Mouse (Mus musculus) ES-Bruce4 (cell line): ENCODE measurements around the gene Tulp2. TPM values are rescaled to one million over a fixed set of nuclear protein-coding genes. Genes with fewer than 3 reads are reported as not detected.

Experiments
- H3K27ac ChIP-seq: 2 replicates; pipeline ENCODE4 v1.5.1; 2012; ENCODE audit warnings: low read length, inconsistent platforms; ENCODE audit not compliant: insufficient read depth
- H3K27me3 ChIP-seq: 2 replicates; pipeline ENCODE4 v1.6.1; 2012; ENCODE audit warnings: mild to moderate bottlenecking, low read length, inconsistent platforms; ENCODE audit not compliant: control insufficient read depth, poor library complexity, insufficient read depth, severe bottlenecking
- H3K36me3 ChIP-seq: 2 replicates; pipeline ENCODE4 v1.6.1; 2012; ENCODE audit warnings: inconsistent platforms, mild to moderate bottlenecking, low read length, moderate library complexity; ENCODE audit not compliant: control insufficient read depth, poor library complexity, insufficient read depth, severe bottlenecking
- H3K4me1 ChIP-seq: one replicate; pipeline ENCODE4 v1.8.1; 2011; ENCODE audit warnings: low read length; ENCODE audit not compliant: control insufficient read depth, insufficient read depth
- H3K4me3 ChIP-seq: 2 replicates; pipeline ENCODE4 v1.5.1; 2011; ENCODE audit warnings: low read depth, mild to moderate bottlenecking, low read length
- H3K9ac ChIP-seq: 2 replicates; pipeline ENCODE4 v1.6.1; 2012; ENCODE audit warnings: low read depth, mild to moderate bottlenecking, inconsistent platforms; ENCODE audit not compliant: poor library complexity, severe bottlenecking
- H3K9me3 ChIP-seq: replicated peaks from 2 replicates; pipeline ENCODE4 v1.6.1; 2012; ENCODE audit warnings: mild to moderate bottlenecking, low read length, inconsistent platforms; ENCODE audit not compliant: control insufficient read depth, poor library complexity, insufficient read depth, severe bottlenecking
- CTCF ChIP-seq: IDR thresholded peaks from one replicate; pipeline ENCODE4 v1.8.1; 2011; ENCODE audit warnings: low read depth, low read length
- EP300 ChIP-seq: IDR thresholded peaks from 2 replicates; pipeline ENCODE4 v1.6.1; 2011; ENCODE audit warnings: low read depth, low read length; ENCODE audit not compliant: insufficient read depth
- POLR2A ChIP-seq: IDR thresholded peaks from one replicate; pipeline ENCODE4 v1.8.1; 2011; ENCODE audit warnings: low read length; ENCODE audit not compliant: insufficient read depth
- polyA plus RNA-seq: library from polyadenylated mRNA; stranded (reverse); fragments of >200 nt; gene quantifications from 2 replicates; pipeline ENCODE4 v1.2.4, GENCODE M21; 2011; ENCODE audit warnings: low read depth; ENCODE audit not compliant: missing spikeins, insufficient read depth, insufficient read length

The Tulp2 gene
- polyA plus RNA-seq, 1 experiment: 1.3 TPM

GRCm38 (mm10) chr7:45451344-45451982 is 30.2 kb upstream of the Tulp2 start:
- peak overlapping the region; percentile 35 for H3K4me3 ChIP-seq
- H3K4me1 ChIP-seq: peaks cover 6% of the 10 kb centered on the region
- no peak overlapping the region for H3K27ac ChIP-seq
- no peaks in the 10 kb centered on the region for H3K9me3 ChIP-seq
- H3K27me3 ChIP-seq: no peaks in the 10 kb centered on the region
- H3K9ac ChIP-seq: no peak overlapping the region
- 0 out of 2 replicates have a peak, but pooled peaks cover 5% of the 10 kb centered on the region for H3K36me3 ChIP-seq
- TF ChIP-seq EP300: 0 out of 2 replicates have a peak, but pooled peaks have one; percentile 20
- TF ChIP-seq POLR2A: no peak
- peak; percentile 88 for TF ChIP-seq CTCF

DNA sequence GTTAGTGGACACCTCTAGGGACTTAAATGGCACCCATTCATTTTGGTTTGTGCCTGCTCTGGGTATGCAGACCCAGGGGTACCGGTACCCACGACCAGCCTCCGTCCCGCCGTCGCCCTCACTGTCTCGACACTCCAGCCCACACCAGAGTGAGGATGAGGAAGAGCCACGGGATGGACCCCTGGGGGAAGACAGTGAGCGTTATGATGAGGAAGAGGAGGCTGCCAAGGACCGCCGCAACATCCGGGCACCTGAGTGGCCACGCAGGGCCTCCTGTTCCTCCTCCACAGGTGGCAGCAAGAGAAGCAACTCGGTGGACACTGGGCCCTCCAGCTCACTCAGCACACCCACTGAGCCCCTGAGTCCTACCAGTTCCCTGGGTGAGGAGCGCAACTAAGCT is 26.7 kb upstream of the Tulp2 start:
- peaks cover 26% of the 10 kb centered on the region for H3K36me3 ChIP-seq
- no peak overlapping the region for H3K9ac ChIP-seq

DNA sequence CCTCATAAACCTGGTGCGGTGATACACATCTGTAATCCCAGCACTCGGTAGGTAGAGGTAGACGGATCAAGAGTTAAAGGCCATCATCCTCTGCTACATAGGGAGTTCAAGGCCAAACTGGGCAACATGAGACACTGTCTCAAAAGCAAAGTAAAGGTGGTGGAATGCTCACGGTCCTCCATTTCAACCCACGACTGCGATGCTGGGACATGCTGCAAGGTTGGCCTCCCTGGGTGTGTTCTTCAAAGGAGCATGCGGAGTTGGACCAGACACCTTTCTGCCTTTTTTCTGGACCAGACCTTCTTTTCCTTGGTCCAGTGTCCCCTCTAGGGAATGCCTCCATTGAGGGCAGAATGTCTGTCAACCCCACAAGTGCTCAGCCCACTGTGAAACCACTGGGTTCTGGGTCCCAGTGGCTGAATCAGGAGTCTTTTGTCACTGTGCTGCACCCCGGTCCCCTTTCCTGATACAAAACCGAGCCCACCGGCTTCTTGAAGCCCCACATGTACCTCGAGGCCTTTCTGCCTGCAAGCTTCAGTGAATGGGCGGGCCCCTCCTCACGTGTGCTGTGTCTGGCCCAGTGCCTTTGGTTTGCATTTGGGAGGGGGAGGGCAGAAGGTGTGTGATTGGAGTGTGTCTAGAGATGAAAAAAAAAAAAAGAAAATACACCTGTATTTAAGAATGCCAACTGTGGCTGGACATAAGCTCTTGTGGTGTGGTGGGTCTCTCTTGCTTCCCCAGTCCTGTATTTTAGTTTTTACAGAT is 25.6 kb upstream of the Tulp2 start:
- H3K36me3 ChIP-seq: peaks cover 29% of the 10 kb centered on the region
- H3K27ac ChIP-seq: peak overlapping the region; percentile 57
- peaks cover 3% of the 10 kb centered on the region for H3K4me1 ChIP-seq
- no peaks in the 10 kb centered on the region for H3K27me3 ChIP-seq
- H3K4me3 ChIP-seq: no peak overlapping the region
- H3K9me3 ChIP-seq: no peaks in the 10 kb centered on the region
- H3K9ac ChIP-seq: no peak overlapping the region
- TF ChIP-seq POLR2A (no peak), CTCF (no peak), EP300 (no peak)

More for the DNA sequence above, 26.7 kb upstream of the Tulp2 start:
- H3K27ac ChIP-seq: no peak overlapping the region
- H3K9me3 ChIP-seq: no peaks in the 10 kb centered on the region
- TF ChIP-seq EP300: no peak
- no peak for TF ChIP-seq POLR2A
- no peak for TF ChIP-seq CTCF
- H3K4me1 ChIP-seq: peaks cover 3% of the 10 kb centered on the region
- H3K4me3 ChIP-seq: no peak overlapping the region
- H3K27me3 ChIP-seq: no peaks in the 10 kb centered on the region

- Histone ChIP-seq H3K36me3 (peaks cover 32% of the 10 kb centered on the region), H3K27me3 (no peaks in the 10 kb centered on the region), H3K9me3 (no peaks in the 10 kb centered on the region), H3K27ac (peak overlapping the region; percentile 57), H3K9ac (peak overlapping the region; percentile 87), H3K4me1 (peaks cover 3% of the 10 kb centered on the region), H3K4me3 (peak overlapping the region; percentile 90)
- no peak for TF ChIP-seq CTCF
- TF ChIP-seq EP300: no peak
- no peak for TF ChIP-seq POLR2A
Measured at GRCm38 (mm10) chr7:45456721-45457203, 24.9 kb upstream of the Tulp2 start.

DNA sequence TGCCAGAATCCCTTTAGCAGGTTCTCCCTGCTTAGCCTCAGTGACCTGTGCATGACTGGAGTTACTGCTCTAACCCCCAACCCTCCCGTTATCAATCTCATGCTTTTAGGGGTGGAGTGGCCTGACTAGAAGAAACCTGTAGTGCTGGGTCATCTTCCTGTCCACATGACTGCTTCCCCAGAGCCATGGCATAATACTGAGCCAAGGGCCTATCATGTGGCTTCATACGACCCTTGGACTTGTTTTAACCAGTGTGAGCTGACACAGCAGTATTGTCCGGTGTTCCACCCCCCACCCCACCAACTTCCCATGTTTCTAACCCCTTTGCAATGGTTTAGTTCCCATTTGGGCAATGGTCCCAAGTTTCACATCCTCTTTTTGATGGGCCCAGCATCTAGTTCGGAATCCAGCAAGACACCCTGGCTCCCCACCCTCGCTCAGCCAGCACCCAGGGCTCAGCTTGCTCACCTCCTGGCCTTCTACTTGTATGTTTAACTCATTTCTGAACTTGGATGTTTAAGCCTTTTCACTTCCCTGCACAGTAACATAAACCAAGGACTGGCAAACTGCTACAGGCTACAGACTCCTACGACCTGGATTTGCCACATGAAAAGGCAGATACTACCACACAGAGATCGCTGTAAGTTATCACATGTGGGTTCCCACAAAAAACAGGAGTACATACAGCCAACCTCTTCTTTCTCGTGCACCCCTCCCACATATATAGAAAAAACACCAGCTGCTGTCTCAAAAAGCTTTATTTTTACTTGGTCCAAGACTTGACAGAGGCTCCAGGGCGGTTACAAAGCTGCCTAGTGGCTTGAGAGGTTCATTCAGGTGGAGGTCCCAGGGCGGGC is 24.2 kb upstream of the Tulp2 start:
- Histone ChIP-seq H3K4me3 (peak overlapping the region; percentile 90), H3K27me3 (no peaks in the 10 kb centered on the region), H3K36me3 (peaks cover 28% of the 10 kb centered on the region), H3K9ac (peak overlapping the region; percentile 87), H3K9me3 (no peaks in the 10 kb centered on the region), H3K27ac (peak overlapping the region; percentile 57), H3K4me1 (peaks cover 3% of the 10 kb centered on the region)
- TF ChIP-seq POLR2A (peak; percentile 43), EP300 (peak; percentile 68; the same call in 1 of the 2 replicates), CTCF (no peak)
